Mouse (Mus musculus): ENCODE measurements around the gene Cenpb. TPM values are rescaled to one million over a fixed set of nuclear protein-coding genes. Genes with fewer than 3 reads are reported as not detected.

Gene Cenpb
- total and polyA plus RNA-seq, 3 experiments = 57.1 to 92.6 (median 71.9) TPM

- TF ChIP-seq POLR2A (IDR thresholded peaks at IDR 0.05; ENCODE audit: insufficient read depth, low read depth, low read length) = no peak
- TF ChIP-seq CTCF (IDR thresholded peaks at IDR 0.05) = no peak
- no peak for TF ChIP-seq EP300 (IDR thresholded peaks at IDR 0.05; ENCODE audit: insufficient read depth, low read depth, low read length)
- intact Hi-C loops (cut with DNase I) = no loop called here
- H3K36me3 ChIP-seq (ENCODE audit: control insufficient read depth, insufficient read depth, low read length) = no peaks in the 10 kb centered on the region
- H3K27me3 ChIP-seq (ENCODE audit: control insufficient read depth, insufficient read depth, low read length) = no peaks in the 10 kb centered on the region
- peak overlapping the region; percentile 81 for H3K4me3 ChIP-seq
- DNase-seq = no peak
- no peaks in the 10 kb centered on the region; the same call in 1 of the 2 replicates for H3K4me1 ChIP-seq (ENCODE audit: control insufficient read depth, insufficient read depth, low read length)
- H3K27ac ChIP-seq = peak overlapping the region; percentile 62
- no peaks in the 10 kb centered on the region for H3K79me2 ChIP-seq (replicated peaks; ENCODE audit: control insufficient read depth, insufficient read depth, low read length)
- under 1% methylated on average over 18 of the region's 18 CpGs for WGBS
- peak overlapping the region; percentile 60 for H3K9ac ChIP-seq (ENCODE audit: low read depth, low read length)
Measured at GRCm38 (mm10) chr2:131159491-131159910, 20.4 kb downstream of the Cenpb start.

- Histone ChIP-seq H3K27ac (no peak overlapping the region), H3K4me1 (ENCODE audit: control insufficient read depth, insufficient read depth, low read length) (no peaks in the 10 kb centered on the region; the same call in 1 of the 2 replicates), H3K4me3 (no peak overlapping the region), H3K36me3 (ENCODE audit: control insufficient read depth, insufficient read depth, low read length) (no peaks in the 10 kb centered on the region), H3K27me3 (ENCODE audit: control insufficient read depth, insufficient read depth, low read length) (no peaks in the 10 kb centered on the region), H3K79me2 (replicated peaks; ENCODE audit: control insufficient read depth, insufficient read depth, low read length) (no peaks in the 10 kb centered on the region), H3K9ac (ENCODE audit: low read depth, low read length) (no peak overlapping the region)
- no peak for DNase-seq
- intact Hi-C loops (cut with DNase I) = no loop called here
- WGBS = 82% methylated on average over 7 of the region's 7 CpGs
- TF ChIP-seq POLR2A (IDR thresholded peaks at IDR 0.05; ENCODE audit: insufficient read depth, low read depth, low read length) = no peak
- TF ChIP-seq CTCF (IDR thresholded peaks at IDR 0.05) = no peak
- TF ChIP-seq EP300 (IDR thresholded peaks at IDR 0.05; ENCODE audit: insufficient read depth, low read depth, low read length) = no peak
Measured at GRCm38 (mm10) chr2:131156987-131157386, 22.9 kb downstream of the Cenpb start.

GRCm38 (mm10) chr2:131154036-131154435 lies 25.8 kb downstream of the Cenpb start:
- intact Hi-C loops (cut with DNase I) = no loop called here
- no peak for TF ChIP-seq CTCF (IDR thresholded peaks at IDR 0.05)
- no peak for TF ChIP-seq EP300 (IDR thresholded peaks at IDR 0.05; ENCODE audit: insufficient read depth, low read depth, low read length)
- TF ChIP-seq POLR2A (IDR thresholded peaks at IDR 0.05; ENCODE audit: insufficient read depth, low read depth, low read length) = no peak
- Histone ChIP-seq H3K4me1 (ENCODE audit: control insufficient read depth, insufficient read depth, low read length) (no peaks in the 10 kb centered on the region), H3K79me2 (replicated peaks; ENCODE audit: control insufficient read depth, insufficient read depth, low read length) (no peaks in the 10 kb centered on the region), H3K27ac (no peak overlapping the region), H3K36me3 (ENCODE audit: control insufficient read depth, insufficient read depth, low read length) (no peaks in the 10 kb centered on the region), H3K27me3 (ENCODE audit: control insufficient read depth, insufficient read depth, low read length) (no peaks in the 10 kb centered on the region), H3K9ac (ENCODE audit: low read depth, low read length) (no peak overlapping the region), H3K4me3 (no peak overlapping the region)
- no peak for DNase-seq
- WGBS = 84% methylated on average over 4 of the region's 4 CpGs

- H3K27me3 ChIP-seq (ENCODE audit: control insufficient read depth, insufficient read depth, low read length) = no peaks in the 10 kb centered on the region
- WGBS = 91% methylated on average over 7 of the region's 7 CpGs
- no peaks in the 10 kb centered on the region for H3K79me2 ChIP-seq (replicated peaks; ENCODE audit: control insufficient read depth, insufficient read depth, low read length)
- no peak overlapping the region for H3K4me3 ChIP-seq
- no peak overlapping the region for H3K9ac ChIP-seq (ENCODE audit: low read depth, low read length)
- TF ChIP-seq POLR2A (IDR thresholded peaks at IDR 0.05; ENCODE audit: insufficient read depth, low read depth, low read length) (no peak), EP300 (IDR thresholded peaks at IDR 0.05; ENCODE audit: insufficient read depth, low read depth, low read length) (no peak), CTCF (IDR thresholded peaks at IDR 0.05) (no peak)
- no peak overlapping the region for H3K27ac ChIP-seq
- intact Hi-C loops (cut with DNase I) = no loop called here
- no peak for DNase-seq
- H3K4me1 ChIP-seq (ENCODE audit: control insufficient read depth, insufficient read depth, low read length) = peaks cover 2% of the 10 kb centered on the region; the same call in 1 of the 2 replicates
- no peaks in the 10 kb centered on the region for H3K36me3 ChIP-seq (ENCODE audit: control insufficient read depth, insufficient read depth, low read length)
Measured at GRCm38 (mm10) chr2:131152166-131152730, 27.6 kb downstream of the Cenpb start.

- peak in 1 of 2 experiments; percentile 22 for DNase-seq
- intact Hi-C loops (cut with DNase I) = no loop called here
- H3K36me3 ChIP-seq (ENCODE audit: control insufficient read depth, insufficient read depth, low read length) = no peaks in the 10 kb centered on the region
Measured at GRCm38 (mm10) chr2:131149254-131149578, 30.7 kb downstream of the Cenpb start.

GRCm38 (mm10) chr2:131148353-131149253 lies 31.3 kb downstream of the Cenpb start:
- no peak overlapping the region for H3K9ac ChIP-seq (ENCODE audit: low read depth, low read length)
- H3K27me3 ChIP-seq (ENCODE audit: control insufficient read depth, insufficient read depth, low read length) = no peaks in the 10 kb centered on the region
- H3K36me3 ChIP-seq (ENCODE audit: control insufficient read depth, insufficient read depth, low read length) = no peaks in the 10 kb centered on the region
- peak in 1 of 2 experiments; percentile 28 for DNase-seq
- H3K4me3 ChIP-seq = no peak overlapping the region
- peaks cover 3% of the 10 kb centered on the region for H3K4me1 ChIP-seq (ENCODE audit: control insufficient read depth, insufficient read depth, low read length)
- peak overlapping the region; percentile 28; the same call in 1 of the 2 replicates for H3K27ac ChIP-seq
- 56% methylated on average over 8 of the region's 8 CpGs for WGBS
- TF ChIP-seq POLR2A (IDR thresholded peaks at IDR 0.05; ENCODE audit: insufficient read depth, low read depth, low read length) (no peak), EP300 (IDR thresholded peaks at IDR 0.05; ENCODE audit: insufficient read depth, low read depth, low read length) (no peak), CTCF (IDR thresholded peaks at IDR 0.05) (no peak)
- H3K79me2 ChIP-seq (replicated peaks; ENCODE audit: control insufficient read depth, insufficient read depth, low read length) = no peaks in the 10 kb centered on the region
- intact Hi-C loops (cut with DNase I) = no loop called here

More at GRCm38 (mm10) chr2:131149254-131149578, 30.7 kb downstream of the Cenpb start:
- no peak overlapping the region for H3K4me3 ChIP-seq
- no peak overlapping the region for H3K27ac ChIP-seq
- peaks cover 3% of the 10 kb centered on the region for H3K4me1 ChIP-seq (ENCODE audit: control insufficient read depth, insufficient read depth, low read length)
- WGBS = 96% methylated on average over 3 of the region's 3 CpGs
- H3K9ac ChIP-seq (ENCODE audit: low read depth, low read length) = no peak overlapping the region
- TF ChIP-seq CTCF (IDR thresholded peaks at IDR 0.05) = no peak
- TF ChIP-seq EP300 (IDR thresholded peaks at IDR 0.05; ENCODE audit: insufficient read depth, low read depth, low read length) = no peak
- no peak for TF ChIP-seq POLR2A (IDR thresholded peaks at IDR 0.05; ENCODE audit: insufficient read depth, low read depth, low read length)
- H3K79me2 ChIP-seq (replicated peaks; ENCODE audit: control insufficient read depth, insufficient read depth, low read length) = no peaks in the 10 kb centered on the region
- H3K27me3 ChIP-seq (ENCODE audit: control insufficient read depth, insufficient read depth, low read length) = no peaks in the 10 kb centered on the region
